Mouse (Mus musculus) hindbrain, embryonic 12.5 days (tissue): ENCODE measurements around the gene Fam198a. TPM values are rescaled to one million over a fixed set of nuclear protein-coding genes. Genes with fewer than 3 reads are reported as not detected.
"Not testable (repeated sequence)": the region's sequence is repeated elsewhere in the genome, so short reads cannot be mapped to it uniquely, and the experiment has no call there.

Experiments used
- ATAC-seq: fragments of 200-750 bp; cut with Nextera tagmentation; 2 replicates; pipeline ENCODE4 v1.8.0; 2017; ENCODE audit warnings: moderate TSS enrichment; ENCODE audit not compliant: low FRiP score
- H3K27ac ChIP-seq: fragments of 300-500 bp; sonication (generic); 2 replicates; pipeline ENCODE4 v1.5.1; 2016; ENCODE audit warnings: mild to moderate bottlenecking
- H3K27me3 ChIP-seq: fragments of 300-500 bp; sonication (generic); 2 replicates; pipeline ENCODE4 v1.6.1; 2016; ENCODE audit warnings: mild to moderate bottlenecking
- H3K36me3 ChIP-seq: fragments of 300-500 bp; sonication (generic); 2 replicates; pipeline ENCODE4 v1.6.1; 2016; ENCODE audit warnings: mild to moderate bottlenecking
- H3K4me1 ChIP-seq: fragments of 300-500 bp; sonication (generic); 2 replicates; pipeline ENCODE4 v1.6.1; 2016
- H3K4me2 ChIP-seq: fragments of 300-500 bp; sonication (generic); replicated peaks from 2 replicates; pipeline ENCODE4 v1.6.1; 2016; ENCODE audit warnings: mild to moderate bottlenecking
- H3K4me3 ChIP-seq: fragments of 300-500 bp; sonication (generic); 2 replicates; pipeline ENCODE4 v1.5.1; 2016; ENCODE audit warnings: mild to moderate bottlenecking
- H3K9ac ChIP-seq: fragments of 300-500 bp; sonication (generic); 2 replicates; pipeline ENCODE4 v1.6.1; 2016; ENCODE audit warnings: mild to moderate bottlenecking, moderate library complexity
- H3K9me3 ChIP-seq: fragments of 300-500 bp; sonication (generic); replicated peaks from 2 replicates; pipeline ENCODE4 v1.6.1; 2016; ENCODE audit warnings: mild to moderate bottlenecking
- WGBS: fragments of 180-500 bp; shearing (Covaris S2); methylation state at CpG from one replicate; pipeline ENCODE4 v1.1.7; 2016; 5-methylcytosine and 5-hydroxymethylcytosine counted together
- polyA plus RNA-seq: library from polyadenylated mRNA; unstranded; fragments of >200 nt; fragmentation: Nextera tagmentation; extraction: Ambion mirVana; gene quantifications from 2 replicates; pipeline ENCODE4 v1.2.1, GENCODE M21; 2016

The Fam198a gene
- polyA plus RNA-seq, 1 experiment from 2014 or later: 1.8 TPM

- Histone ChIP-seq H3K27me3 (no peaks in the 10 kb centered on the region), H3K9ac (no peak overlapping the region), H3K9me3 (no peaks in the 10 kb centered on the region), H3K36me3 (no peaks in the 10 kb centered on the region), H3K4me3 (no peak overlapping the region), H3K4me1 (peaks cover 6% of the 10 kb centered on the region), H3K4me2 (no peak overlapping the region), H3K27ac (no peak overlapping the region)
- WGBS: 86% methylated on average over 4 of the region's 4 CpGs
- ATAC-seq: no peak
Observed at GRCm38 (mm10) chr9:122013629-122014028, 62.8 kb downstream of the Fam198a start.

GRCm38 (mm10) chr9:122014241-122014667 lies 63.5 kb downstream of the Fam198a start:
- H3K27me3 ChIP-seq: no peaks in the 10 kb centered on the region

GRCm38 (mm10) chr9:122018079-122018478 lies 67.3 kb downstream of the Fam198a start:
- Histone ChIP-seq H3K27me3 (no peaks in the 10 kb centered on the region), H3K4me1 (peaks cover 8% of the 10 kb centered on the region), H3K4me2 (no peak overlapping the region), H3K36me3 (no peaks in the 10 kb centered on the region), H3K27ac (no peak overlapping the region), H3K4me3 (no peak overlapping the region), H3K9ac (no peak overlapping the region), H3K9me3 (no peaks in the 10 kb centered on the region)
- 82% methylated on average over 5 of the region's 5 CpGs for WGBS
- no peak for ATAC-seq

More at GRCm38 (mm10) chr9:122014241-122014667, 63.5 kb downstream of the Fam198a start:
- 12% methylated on average over 10 of the region's 10 CpGs for WGBS
- peaks cover 6% of the 10 kb centered on the region for H3K4me1 ChIP-seq
- H3K4me3 ChIP-seq: no peak overlapping the region
- no peak overlapping the region for H3K27ac ChIP-seq
- no peaks in the 10 kb centered on the region for H3K36me3 ChIP-seq
- H3K4me2 ChIP-seq: no peak overlapping the region
- ATAC-seq: no peak; the same call in 1 of the 2 replicates
- H3K9me3 ChIP-seq: no peaks in the 10 kb centered on the region
- H3K9ac ChIP-seq: no peak overlapping the region

GRCm38 (mm10) chr9:122018782-122019395 lies 68.1 kb downstream of the Fam198a start:
- 15% methylated on average over 8 of the region's 8 CpGs for WGBS
- peak; percentile 75 for ATAC-seq
- Histone ChIP-seq H3K4me3 (no peak overlapping the region), H3K9ac (no peak overlapping the region), H3K27ac (0 out of 2 replicates have a peak overlapping the region, but pooled peaks have one; percentile 42), H3K36me3 (no peaks in the 10 kb centered on the region), H3K4me2 (no peak overlapping the region), H3K27me3 (no peaks in the 10 kb centered on the region), H3K9me3 (no peaks in the 10 kb centered on the region), H3K4me1 (peaks cover 8% of the 10 kb centered on the region)

GRCm38 (mm10) chr9:122020321-122020720 lies 69.5 kb downstream of the Fam198a start:
- no peak for ATAC-seq
- no peaks in the 10 kb centered on the region for H3K36me3 ChIP-seq
- no peak overlapping the region for H3K4me2 ChIP-seq
- no peaks in the 10 kb centered on the region for H3K9me3 ChIP-seq
- no peak overlapping the region for H3K9ac ChIP-seq
- no peak overlapping the region for H3K27ac ChIP-seq
- H3K4me3 ChIP-seq: no peak overlapping the region
- no peaks in the 10 kb centered on the region for H3K27me3 ChIP-seq
- H3K4me1 ChIP-seq: peaks cover 8% of the 10 kb centered on the region
- WGBS: 92% methylated on average over 4 of the region's 4 CpGs

- H3K9ac ChIP-seq, H3K36me3 ChIP-seq, H3K4me3 ChIP-seq, ATAC-seq, H3K27me3 ChIP-seq, H3K4me2 ChIP-seq, H3K27ac ChIP-seq, H3K9me3 ChIP-seq: not testable (repeated sequence)
- peaks cover 11% of the 10 kb centered on the region for H3K4me1 ChIP-seq
- WGBS: 90% methylated on average over 4 of the region's 4 CpGs
Observed at GRCm38 (mm10) chr9:122021171-122021570, 70.4 kb downstream of the Fam198a start.

- H3K27ac ChIP-seq: no peak overlapping the region
- no peaks in the 10 kb centered on the region for H3K36me3 ChIP-seq
- H3K27me3 ChIP-seq: no peaks in the 10 kb centered on the region
- H3K9me3 ChIP-seq: no peaks in the 10 kb centered on the region
- H3K4me1 ChIP-seq: peaks cover 16% of the 10 kb centered on the region
- H3K4me2 ChIP-seq: no peak overlapping the region
- no peak overlapping the region for H3K9ac ChIP-seq
- 92% methylated on average over 5 of the region's 5 CpGs for WGBS
- no peak overlapping the region for H3K4me3 ChIP-seq
- no peak for ATAC-seq
Observed at GRCm38 (mm10) chr9:122021581-122021980, 70.8 kb downstream of the Fam198a start.

- Histone ChIP-seq H3K9ac (no peak overlapping the region), H3K27ac (no peak overlapping the region), H3K27me3 (no peaks in the 10 kb centered on the region), H3K4me3 (no peak overlapping the region), H3K4me2 (no peak overlapping the region), H3K9me3 (no peaks in the 10 kb centered on the region), H3K4me1 (peaks cover 26% of the 10 kb centered on the region), H3K36me3 (no peaks in the 10 kb centered on the region)
- no peak for ATAC-seq
- 75% methylated on average over 9 of the region's 9 CpGs for WGBS
Observed at GRCm38 (mm10) chr9:122022776-122023175, 72.0 kb downstream of the Fam198a start.

- Histone ChIP-seq H3K4me1 (peaks cover 24% of the 10 kb centered on the region), H3K9ac (no peak overlapping the region), H3K36me3 (no peaks in the 10 kb centered on the region), H3K27me3 (no peaks in the 10 kb centered on the region), H3K27ac (no peak overlapping the region), H3K4me2 (no peak overlapping the region), H3K9me3 (no peaks in the 10 kb centered on the region), H3K4me3 (no peak overlapping the region)
- 87% methylated on average over 5 of the region's 5 CpGs for WGBS
- ATAC-seq: no peak
Observed at GRCm38 (mm10) chr9:122023873-122024272, 73.1 kb downstream of the Fam198a start.

GRCm38 (mm10) chr9:122024419-122024818 lies 73.6 kb downstream of the Fam198a start:
- 91% methylated on average over 6 of the region's 6 CpGs for WGBS
- Histone ChIP-seq H3K9me3 (no peaks in the 10 kb centered on the region), H3K9ac (no peak overlapping the region), H3K27me3 (no peaks in the 10 kb centered on the region), H3K27ac (no peak overlapping the region), H3K4me1 (peaks cover 18% of the 10 kb centered on the region), H3K36me3 (no peaks in the 10 kb centered on the region), H3K4me2 (no peak overlapping the region), H3K4me3 (no peak overlapping the region)
- ATAC-seq: no peak

- ATAC-seq: no peak
- H3K27ac ChIP-seq: no peak overlapping the region
- H3K4me2 ChIP-seq: no peak overlapping the region
- 62% methylated on average over 7 of the region's 7 CpGs for WGBS
- H3K9ac ChIP-seq: no peak overlapping the region
- H3K4me3 ChIP-seq: no peak overlapping the region
- peaks cover 23% of the 10 kb centered on the region for H3K4me1 ChIP-seq
- H3K9me3 ChIP-seq: no peaks in the 10 kb centered on the region
- H3K36me3 ChIP-seq: no peaks in the 10 kb centered on the region
- no peaks in the 10 kb centered on the region for H3K27me3 ChIP-seq
Observed at GRCm38 (mm10) chr9:122025855-122026590, 75.2 kb downstream of the Fam198a start.

GRCm38 (mm10) chr9:122027081-122027913 lies 76.5 kb downstream of the Fam198a start:
- H3K9me3 ChIP-seq: no peaks in the 10 kb centered on the region
- no peak overlapping the region for H3K4me3 ChIP-seq
- peak overlapping the region; percentile 31; the same call in 1 of the 2 replicates for H3K27ac ChIP-seq
- H3K4me2 ChIP-seq: no peak overlapping the region
- H3K36me3 ChIP-seq: no peaks in the 10 kb centered on the region
- no peaks in the 10 kb centered on the region for H3K27me3 ChIP-seq
- H3K9ac ChIP-seq: no peak overlapping the region
- no peak for ATAC-seq
- WGBS: 67% methylated on average over 6 of the region's 6 CpGs
- H3K4me1 ChIP-seq: peaks cover 23% of the 10 kb centered on the region
